Mouse (Mus musculus) intestine, embryonic 15.5 days (tissue): ENCODE data around the gene Apom. TPM values are rescaled to one million over a fixed set of nuclear protein-coding genes. Genes with fewer than 3 reads are reported as not detected.
"Not testable (repeated sequence)": the region's sequence is repeated elsewhere in the genome, so short reads cannot be mapped to it uniquely, and the experiment has no call there.

Experiments
- ATAC-seq: fragments of 200-750 bp; cut with Nextera tagmentation; 2 replicates; pipeline ENCODE4 v1.8.0; 2017; ENCODE audit warnings: moderate TSS enrichment, moderate library complexity
- H3K27ac ChIP-seq: fragments of 300-500 bp; sonication (generic); 2 replicates; pipeline ENCODE4 v1.5.1; 2015; ENCODE audit warnings: mild to moderate bottlenecking, inconsistent platforms
- H3K27me3 ChIP-seq: fragments of 300-500 bp; sonication (generic); replicated peaks from 2 replicates; pipeline ENCODE4 v1.6.1; 2015; ENCODE audit warnings: inconsistent platforms
- H3K36me3 ChIP-seq: fragments of 300-500 bp; sonication (generic); 2 replicates; pipeline ENCODE4 v1.6.1; 2015; ENCODE audit warnings: inconsistent platforms
- H3K4me1 ChIP-seq: fragments of 300-500 bp; sonication (generic); replicated peaks from 2 replicates; pipeline ENCODE4 v1.6.1; 2015; ENCODE audit warnings: inconsistent platforms
- H3K4me2 ChIP-seq: fragments of 300-500 bp; sonication (generic); replicated peaks from 2 replicates; pipeline ENCODE4 v1.6.1; 2015; ENCODE audit warnings: mild to moderate bottlenecking, inconsistent platforms
- H3K4me3 ChIP-seq: fragments of 300-500 bp; sonication (generic); replicated peaks from 2 replicates; pipeline ENCODE4 v1.5.1; 2015; ENCODE audit warnings: inconsistent platforms
- H3K9ac ChIP-seq: fragments of 300-500 bp; sonication (generic); 2 replicates; pipeline ENCODE4 v1.6.1; 2015; ENCODE audit warnings: inconsistent platforms
- H3K9me3 ChIP-seq: fragments of 300-500 bp; sonication (generic); 2 replicates; pipeline ENCODE4 v1.6.1; 2016; ENCODE audit warnings: inconsistent platforms
- WGBS: fragments of 180-500 bp; shearing (Covaris S2); methylation state at CpG from one replicate; pipeline ENCODE4 v1.1.7; 2015; 5-methylcytosine and 5-hydroxymethylcytosine counted together
- polyA plus RNA-seq: library from polyadenylated mRNA; unstranded; fragments of >200 nt; fragmentation: Nextera tagmentation; extraction: Ambion mirVana; gene quantifications from 2 replicates; pipeline ENCODE4 v1.2.1, GENCODE M21; 2015

Gene Apom
- polyA plus RNA-seq, 1 experiment from 2014 or later = 10.4 TPM

GRCm38 (mm10) chr17:35135591-35136320, 3.9 kb upstream of the Apom start:
- peaks cover 10% of the 10 kb centered on the region for H3K4me1 ChIP-seq
- WGBS = under 1% methylated on average over 43 of the region's 43 CpGs

GRCm38 (mm10) chr17:35134801-35135590, 3.1 kb upstream of the Apom start, which contains the start of gene Bag6:
TSS of gene Bag6 (plus strand) at chr17:35135178.
- peak within 1 kb of the TSS; percentile 69 for H3K4me2 ChIP-seq
- peak within 1 kb of the TSS; percentile 95 for H3K27ac ChIP-seq
- H3K27me3 ChIP-seq = no peaks in the 10 kb centered on the region
- H3K9ac ChIP-seq = peak within 1 kb of the TSS; percentile 76
- under 1% methylated on average over 66 of the region's 66 CpGs for WGBS
- no peaks in the 10 kb centered on the region for H3K9me3 ChIP-seq
- peak; percentile 95 for ATAC-seq
- H3K4me3 ChIP-seq = peak within 1 kb of the TSS; percentile 68
- peaks cover 10% of the 10 kb centered on the region for H3K4me1 ChIP-seq
- H3K36me3 ChIP-seq = peaks cover 18% of the 10 kb centered on the region

More at GRCm38 (mm10) chr17:35135591-35136320, 3.9 kb upstream of the Apom start:
- H3K9me3 ChIP-seq = no peaks in the 10 kb centered on the region
- H3K36me3 ChIP-seq = peaks cover 26% of the 10 kb centered on the region
- H3K27me3 ChIP-seq = no peaks in the 10 kb centered on the region
- peak; percentile 67 for ATAC-seq
- H3K9ac ChIP-seq = peak overlapping the region; percentile 76
- H3K4me3 ChIP-seq = peak overlapping the region; percentile 68
- H3K4me2 ChIP-seq = peak overlapping the region; percentile 69
- H3K27ac ChIP-seq = peak overlapping the region; percentile 95

GRCm38 (mm10) chr17:35133517-35133916, 1.7 kb upstream of the Apom start:
- H3K4me3 ChIP-seq = no peak overlapping the region
- H3K4me2 ChIP-seq = no peak overlapping the region
- ATAC-seq = no peak
- H3K36me3 ChIP-seq = peaks cover 4% of the 10 kb centered on the region
- no peaks in the 10 kb centered on the region for H3K27me3 ChIP-seq
- H3K4me1 ChIP-seq = peaks cover 10% of the 10 kb centered on the region
- H3K9me3 ChIP-seq = no peaks in the 10 kb centered on the region
- H3K9ac ChIP-seq = no peak overlapping the region
- WGBS = 95% methylated on average over 7 of the region's 7 CpGs
- no peak overlapping the region for H3K27ac ChIP-seq

GRCm38 (mm10) chr17:35132174-35132560, 317 bp upstream of the Apom start:
- Histone ChIP-seq H3K27me3 (no peaks in the 10 kb centered on the region), H3K36me3 (0 out of 2 replicates have a peak, but pooled peaks cover 3% of the 10 kb centered on the region), H3K27ac (no peak overlapping the region), H3K4me1 (peaks cover 14% of the 10 kb centered on the region), H3K9me3 (no peaks in the 10 kb centered on the region), H3K4me2 (no peak overlapping the region), H3K9ac (no peak overlapping the region), H3K4me3 (no peak overlapping the region)
- ATAC-seq = no peak
- 64% methylated on average over 3 of the region's 3 CpGs for WGBS

- Histone ChIP-seq H3K4me1 (peaks cover 14% of the 10 kb centered on the region), H3K9me3 (no peaks in the 10 kb centered on the region), H3K9ac (no peak overlapping the region), H3K4me2 (no peak overlapping the region), H3K36me3 (0 out of 2 replicates have a peak, but pooled peaks cover 3% of the 10 kb centered on the region), H3K27me3 (no peaks in the 10 kb centered on the region), H3K4me3 (no peak overlapping the region), H3K27ac (no peak overlapping the region)
- no peak for ATAC-seq
- WGBS = 85% methylated on average over 8 of the region's 8 CpGs
Observed at GRCm38 (mm10) chr17:35131038-35131437, 812 bp downstream of the Apom start.

GRCm38 (mm10) chr17:35128996-35129395, 2.9 kb downstream of the Apom start:
- no peaks in the 10 kb centered on the region for H3K9me3 ChIP-seq
- peaks cover 24% of the 10 kb centered on the region for H3K4me1 ChIP-seq
- WGBS = 72% methylated on average over 11 of the region's 11 CpGs
- 0 out of 2 replicates have a peak, but pooled peaks cover 3% of the 10 kb centered on the region for H3K36me3 ChIP-seq
- no peak for ATAC-seq
- no peak overlapping the region for H3K27ac ChIP-seq
- no peak overlapping the region for H3K4me3 ChIP-seq
- H3K9ac ChIP-seq = no peak overlapping the region
- no peaks in the 10 kb centered on the region for H3K27me3 ChIP-seq
- H3K4me2 ChIP-seq = no peak overlapping the region

- no peaks in the 10 kb centered on the region for H3K9me3 ChIP-seq
- 59% methylated on average over 13 of the region's 13 CpGs for WGBS
- H3K4me2 ChIP-seq = peak overlapping the region; percentile 79
- 0 out of 2 replicates have a peak overlapping the region, but pooled peaks have one; percentile 78 for H3K27ac ChIP-seq
- peak overlapping the region; percentile 56 for H3K4me3 ChIP-seq
- H3K4me1 ChIP-seq = peaks cover 27% of the 10 kb centered on the region
- no peaks in the 10 kb centered on the region for H3K27me3 ChIP-seq
- 0 out of 2 replicates have a peak, but pooled peaks cover 3% of the 10 kb centered on the region for H3K36me3 ChIP-seq
- no peak for ATAC-seq
- H3K9ac ChIP-seq = peak overlapping the region; percentile 57
Observed at GRCm38 (mm10) chr17:35127017-35127416, 4.8 kb downstream of the Apom start.

- Histone ChIP-seq H3K9ac (peak within 1 kb of the TSS; percentile 57), H3K27ac (peak within 1 kb of the TSS; percentile 78), H3K4me1 (peaks cover 27% of the 10 kb centered on the region), H3K4me3 (peak within 1 kb of the TSS; percentile 56), H3K27me3 (no peaks in the 10 kb centered on the region), H3K9me3 (no peaks in the 10 kb centered on the region), H3K36me3 (0 out of 2 replicates have a peak, but pooled peaks cover 3% of the 10 kb centered on the region), H3K4me2 (peak within 1 kb of the TSS; percentile 79)
- ATAC-seq = peak; percentile 73
- WGBS = under 1% methylated on average over 36 of the region's 36 CpGs
Observed at GRCm38 (mm10) chr17:35126206-35126611, 5.6 kb downstream of the Apom start, which contains the start of gene D17H6S53E. TSS of gene D17H6S53E (plus strand) at chr17:35126373.

GRCm38 (mm10) chr17:35125578-35125977, 6.3 kb downstream of the Apom start:
- Histone ChIP-seq H3K4me2 (peak overlapping the region; percentile 79), H3K9ac (peak overlapping the region; percentile 57), H3K36me3 (0 out of 2 replicates have a peak, but pooled peaks cover 3% of the 10 kb centered on the region), H3K9me3 (no peaks in the 10 kb centered on the region), H3K27ac (peak overlapping the region; percentile 78), H3K27me3 (no peaks in the 10 kb centered on the region), H3K4me1 (peaks cover 27% of the 10 kb centered on the region), H3K4me3 (peak overlapping the region; percentile 56)
- WGBS = 23% methylated on average over 6 of the region's 6 CpGs
- no peak for ATAC-seq

GRCm38 (mm10) chr17:35125081-35125480, 6.8 kb downstream of the Apom start:
- no peak for ATAC-seq
- H3K36me3 ChIP-seq = 0 out of 2 replicates have a peak, but pooled peaks cover 3% of the 10 kb centered on the region
- H3K4me1 ChIP-seq = peaks cover 30% of the 10 kb centered on the region
- H3K27me3 ChIP-seq = no peaks in the 10 kb centered on the region
- peak overlapping the region; percentile 78 for H3K27ac ChIP-seq
- no peak overlapping the region for H3K4me3 ChIP-seq
- H3K9me3 ChIP-seq = no peaks in the 10 kb centered on the region
- 0 out of 2 replicates have a peak overlapping the region, but pooled peaks have one; percentile 57 for H3K9ac ChIP-seq
- 85% methylated on average over 1 of the region's 1 CpGs for WGBS
- peak overlapping the region; percentile 79 for H3K4me2 ChIP-seq

GRCm38 (mm10) chr17:35124261-35124896, 7.5 kb downstream of the Apom start:
- not testable (repeated sequence) for ATAC-seq

More at GRCm38 (mm10) chr17:35124261-35124896, 7.5 kb downstream of the Apom start:
- H3K9ac ChIP-seq, H3K4me3 ChIP-seq, H3K27me3 ChIP-seq, H3K4me2 ChIP-seq, H3K9me3 ChIP-seq, H3K36me3 ChIP-seq: not testable (repeated sequence)
- Histone ChIP-seq H3K27ac (0 out of 2 replicates have a peak overlapping the region, but pooled peaks have one; percentile 78), H3K4me1 (peaks cover 35% of the 10 kb centered on the region)
- WGBS = 83% methylated on average over 12 of the region's 12 CpGs
